In genomic region chr1:136394506-136394905, GRCm38 (mm10) we compare ENCODE assay signal across 9 mouse cellular contexts. TPM values are rescaled to one million over a fixed set of nuclear protein-coding genes. Genes with fewer than 3 reads are reported as not detected.
DNase-seq lines count a peak whose midpoint lies in the region; ATAC-seq and TF ChIP-seq lines count a peak whose summit lies in the region.
"Had no signal": no experiment of that assay in that cellular context is flagged by ENCODE, and none has a peak within 500 bp of the region (broad histone marks: within the 10 kb centered on the region; RNA-seq: fewer than 3 reads in every experiment).

No protein-coding gene starts in this region.

- no peak for TF ChIP-seq CTCF in kidney, postnatal 0 days (IDR thresholded peaks at IDR 0.05; ENCODE audit: low read depth)

- peak; percentile 6 for DNase-seq in kidney, adult 9 months
- DNase-seq in kidney, adult 11 months: no peak
- peak; percentile 27 for DNase-seq in embryo, embryonic 11.5 days (ENCODE audit: low read depth, low spot score)
- peak; percentile 50 for DNase-seq in heart, adult 8-10 months (ENCODE audit: low spot score)
- DNase-seq in kidney, postnatal 0 days (ENCODE audit: low spot score): peak; percentile 63
- peak; percentile 82 for DNase-seq in midbrain, embryonic 11.5 days (ENCODE audit: low spot score, missing footprints)
- DNase-seq in urinary bladder, postnatal 36 days (ENCODE audit: low spot score in 2 of 2): no peak
- DNase-seq in cerebellum, adult 9-11 months: no peak

- 35% methylated on average over 10 of the region's 10 CpGs for WGBS in kidney, postnatal 0 days
- 43% methylated on average over 10 of the region's 10 CpGs for WGBS in midbrain, embryonic 11.5 days

- no peaks in the 10 kb centered on the region for H3K27me3 ChIP-seq in kidney, postnatal 0 days (ENCODE audit: insufficient read depth, low read length)
- no peaks in the 10 kb centered on the region for H3K27me3 ChIP-seq in midbrain, embryonic 11.5 days (ENCODE audit: control insufficient read depth, insufficient read depth, low read length)

- no peaks in the 10 kb centered on the region for H3K36me3 ChIP-seq in kidney, postnatal 0 days (ENCODE audit: insufficient read depth, low read length)
- H3K36me3 ChIP-seq in midbrain, embryonic 11.5 days (ENCODE audit: control insufficient read depth, insufficient read depth, low read length): no peaks in the 10 kb centered on the region

- H3K9me3 ChIP-seq in kidney, postnatal 0 days (replicated peaks; ENCODE audit: low read length): no peaks in the 10 kb centered on the region
- no peaks in the 10 kb centered on the region for H3K9me3 ChIP-seq in midbrain, embryonic 11.5 days (ENCODE audit: control insufficient read depth, low read length)

- ATAC-seq in kidney, postnatal 0 days (replicated peaks; ENCODE audit: low FRiP score, low read depth): no peak; the same call in 1 of the 2 replicates
- ATAC-seq in midbrain, embryonic 11.5 days (ENCODE audit: low FRiP score): no peak

- H3K4me2 ChIP-seq in kidney, postnatal 0 days (ENCODE audit: low read length): no peak overlapping the region
- H3K4me2 ChIP-seq in midbrain, embryonic 11.5 days: peak overlapping the region; percentile 18; the same call in 1 of the 2 replicates

- H3K9ac ChIP-seq in kidney, postnatal 0 days (ENCODE audit: low read depth, low read length): no peak overlapping the region
- no peak overlapping the region for H3K9ac ChIP-seq in midbrain, embryonic 11.5 days (ENCODE audit: low read length)

- H3K4me3 ChIP-seq in kidney, postnatal 0 days (replicated peaks; ENCODE audit: low read depth, low read length): no peak overlapping the region
- H3K4me3 ChIP-seq in midbrain, embryonic 11.5 days (ENCODE audit: low read depth, low read length): no peak overlapping the region

- H3K4me1 ChIP-seq in kidney, postnatal 0 days (replicated peaks; ENCODE audit: insufficient read depth, low read length): no peaks in the 10 kb centered on the region
- no peaks in the 10 kb centered on the region for H3K4me1 ChIP-seq in midbrain, embryonic 11.5 days (ENCODE audit: control insufficient read depth, insufficient read depth, low read length)

- H3K27ac ChIP-seq in kidney, postnatal 0 days: no peak overlapping the region
- no peak overlapping the region for H3K27ac ChIP-seq in midbrain, embryonic 11.5 days (ENCODE audit: low read depth, low read length)
- H3K27ac ChIP-seq: macrophage had no signal

RNA-seq across cellular contexts. Expression of gene Ddx59, which starts 20.6 kb away (rescaled TPM):
- total RNA-seq in heart, adult 8-10 months (2022): 10 to 100 TPM; 12.5 to 13.7 (median 13.0) TPM
- 13.4 and 14.0 TPM in 2 replicates for polyA plus RNA-seq in kidney, postnatal 0 days (2015; fragmentation: Nextera tagmentation; extraction: Ambion mirVana)
- polyA plus RNA-seq in midbrain, embryonic 11.5 days (2014; fragmentation: Nextera tagmentation; extraction: Ambion mirVana): 20.3 and 20.5 TPM in 2 replicates

RNA-seq across cellular contexts. Expression of gene Camsap2, which starts 48.6 kb away (rescaled TPM):
- 10 to 100 TPM; 17.7 to 24.0 (median 19.5) TPM for total RNA-seq in heart, adult 8-10 months (2022)
- polyA plus RNA-seq in kidney, postnatal 0 days (2015; fragmentation: Nextera tagmentation; extraction: Ambion mirVana): 8.1 and 8.6 TPM in 2 replicates
- polyA plus RNA-seq in midbrain, embryonic 11.5 days (2014; fragmentation: Nextera tagmentation; extraction: Ambion mirVana): 32.7 and 35.3 TPM in 2 replicates

Comparison
In these comparisons a context has a peak if more than half of its experiments do, and no peak if none do; other contexts are left out.
1. DNase-seq: peak in kidney, adult 9 months (single experiment), embryo, embryonic 11.5 days (single experiment), heart, adult 8-10 months (single experiment), kidney, postnatal 0 days (single experiment) and midbrain, embryonic 11.5 days (single experiment); none in kidney, adult 11 months (single experiment), urinary bladder, postnatal 36 days (0 of 2) and cerebellum, adult 9-11 months (single experiment).